Mouse (Mus musculus): Measurements from ENCODE around the gene Ndufb10. TPM values are rescaled to one million over a fixed set of nuclear protein-coding genes. Genes with fewer than 3 reads are reported as not detected.

Ndufb10 gene
- polyA plus RNA-seq, 1 experiment from 2014 or later = 349 TPM

DNA sequence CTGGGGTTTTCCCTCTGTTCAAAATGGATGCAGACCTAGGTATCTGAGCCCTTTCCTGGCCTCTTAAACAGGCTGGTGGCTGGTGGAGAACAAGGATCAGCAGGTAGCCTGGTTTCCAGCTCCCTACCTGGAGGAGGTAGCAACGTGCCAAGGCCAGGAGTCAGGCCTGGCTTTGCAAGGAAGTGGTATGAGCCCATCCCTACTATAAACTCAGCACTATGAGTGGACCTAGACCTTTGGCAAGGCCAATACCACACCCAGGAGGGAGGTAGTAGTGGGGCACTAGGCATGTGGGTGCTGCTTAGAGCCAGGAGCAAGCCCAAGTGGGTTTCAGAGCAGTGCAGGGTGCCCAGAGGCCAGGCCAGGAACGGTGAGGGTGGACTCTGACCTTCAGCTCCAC, 24.8 kb downstream of the Ndufb10 start:
- H3K4me1 ChIP-seq (ENCODE audit: control insufficient read depth, insufficient read depth, low read length) = peaks cover 11% of the 10 kb centered on the region; the same call in 1 of the 2 replicates
- H3K9ac ChIP-seq (replicated peaks; ENCODE audit: low read depth, low read length) = no peak overlapping the region
- 86% methylated on average over 2 of the region's 2 CpGs for WGBS
- no peak overlapping the region for H3K27ac ChIP-seq (ENCODE audit: low read depth, low read length)
- H3K4me3 ChIP-seq (ENCODE audit: low read depth, low read length) = no peak overlapping the region
- no peak overlapping the region for H3K4me2 ChIP-seq (ENCODE audit: low read depth, low read length)
- peaks cover 39% of the 10 kb centered on the region for H3K36me3 ChIP-seq (ENCODE audit: control insufficient read depth, insufficient read depth, low read length)
- ATAC-seq (ENCODE audit: low read depth) = no peak
- no peaks in the 10 kb centered on the region for H3K27me3 ChIP-seq (ENCODE audit: control insufficient read depth, insufficient read depth, low read length)
- H3K9me3 ChIP-seq (ENCODE audit: control insufficient read depth, low read length) = no peaks in the 10 kb centered on the region

DNA sequence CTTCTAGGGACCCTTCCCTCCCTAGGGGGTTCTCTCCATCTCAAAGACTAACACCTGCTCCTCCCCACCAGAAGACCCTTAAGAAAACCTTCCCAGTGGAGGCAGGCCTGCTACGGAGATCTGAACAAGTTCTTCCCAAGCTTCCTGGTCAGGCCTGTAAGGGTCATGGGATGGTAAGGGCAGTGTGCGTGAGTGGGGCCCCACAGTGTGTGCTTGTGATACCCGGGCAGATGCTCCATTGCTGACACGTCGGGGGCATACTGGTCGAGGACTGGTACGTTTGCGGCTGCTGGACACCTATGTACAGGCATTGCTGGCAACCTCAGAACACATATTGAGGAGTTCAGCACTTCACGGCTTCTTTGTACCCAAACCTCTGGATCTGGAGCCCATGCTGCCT, 25.6 kb downstream of the Ndufb10 start:
- no peak for ATAC-seq (ENCODE audit: low read depth)
- Histone ChIP-seq H3K4me1 (ENCODE audit: control insufficient read depth, insufficient read depth, low read length) (peaks cover 11% of the 10 kb centered on the region; the same call in 1 of the 2 replicates), H3K4me3 (ENCODE audit: low read depth, low read length) (no peak overlapping the region), H3K27me3 (ENCODE audit: control insufficient read depth, insufficient read depth, low read length) (no peaks in the 10 kb centered on the region), H3K4me2 (ENCODE audit: low read depth, low read length) (no peak overlapping the region), H3K9ac (replicated peaks; ENCODE audit: low read depth, low read length) (no peak overlapping the region), H3K9me3 (ENCODE audit: control insufficient read depth, low read length) (no peaks in the 10 kb centered on the region), H3K36me3 (ENCODE audit: control insufficient read depth, insufficient read depth, low read length) (peaks cover 32% of the 10 kb centered on the region), H3K27ac (ENCODE audit: low read depth, low read length) (no peak overlapping the region)
- WGBS = 66% methylated on average over 9 of the region's 9 CpGs

DNA sequence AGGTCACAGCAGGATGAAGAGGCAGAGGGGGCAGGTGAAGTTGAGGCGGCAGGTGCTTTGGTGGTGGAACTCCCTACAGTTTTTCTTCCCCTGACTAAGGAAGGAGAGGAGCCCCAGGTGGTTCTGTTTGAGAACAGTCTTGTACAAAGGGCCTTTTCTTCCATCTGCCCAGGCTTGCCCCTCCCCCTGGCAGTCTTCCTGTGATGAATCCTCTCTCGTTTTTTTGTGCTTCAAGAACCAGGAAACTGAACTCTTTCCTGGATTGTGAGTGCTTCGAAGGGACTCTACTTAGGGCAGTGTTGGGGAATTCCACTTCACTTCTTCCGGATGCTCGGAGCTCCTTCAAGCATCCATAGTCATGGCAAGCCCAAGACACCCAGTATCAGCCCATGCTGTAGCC, 26.3 kb downstream of the Ndufb10 start:
- Histone ChIP-seq H3K4me1 (ENCODE audit: control insufficient read depth, insufficient read depth, low read length) (peaks cover 11% of the 10 kb centered on the region; the same call in 1 of the 2 replicates), H3K9me3 (ENCODE audit: control insufficient read depth, low read length) (no peaks in the 10 kb centered on the region), H3K27me3 (ENCODE audit: control insufficient read depth, insufficient read depth, low read length) (no peaks in the 10 kb centered on the region), H3K9ac (replicated peaks; ENCODE audit: low read depth, low read length) (no peak overlapping the region), H3K4me3 (ENCODE audit: low read depth, low read length) (no peak overlapping the region), H3K36me3 (ENCODE audit: control insufficient read depth, insufficient read depth, low read length) (peaks cover 30% of the 10 kb centered on the region), H3K27ac (ENCODE audit: low read depth, low read length) (no peak overlapping the region), H3K4me2 (ENCODE audit: low read depth, low read length) (no peak overlapping the region)
- WGBS = 21% methylated on average over 5 of the region's 5 CpGs
- no peak for ATAC-seq (ENCODE audit: low read depth)

DNA sequence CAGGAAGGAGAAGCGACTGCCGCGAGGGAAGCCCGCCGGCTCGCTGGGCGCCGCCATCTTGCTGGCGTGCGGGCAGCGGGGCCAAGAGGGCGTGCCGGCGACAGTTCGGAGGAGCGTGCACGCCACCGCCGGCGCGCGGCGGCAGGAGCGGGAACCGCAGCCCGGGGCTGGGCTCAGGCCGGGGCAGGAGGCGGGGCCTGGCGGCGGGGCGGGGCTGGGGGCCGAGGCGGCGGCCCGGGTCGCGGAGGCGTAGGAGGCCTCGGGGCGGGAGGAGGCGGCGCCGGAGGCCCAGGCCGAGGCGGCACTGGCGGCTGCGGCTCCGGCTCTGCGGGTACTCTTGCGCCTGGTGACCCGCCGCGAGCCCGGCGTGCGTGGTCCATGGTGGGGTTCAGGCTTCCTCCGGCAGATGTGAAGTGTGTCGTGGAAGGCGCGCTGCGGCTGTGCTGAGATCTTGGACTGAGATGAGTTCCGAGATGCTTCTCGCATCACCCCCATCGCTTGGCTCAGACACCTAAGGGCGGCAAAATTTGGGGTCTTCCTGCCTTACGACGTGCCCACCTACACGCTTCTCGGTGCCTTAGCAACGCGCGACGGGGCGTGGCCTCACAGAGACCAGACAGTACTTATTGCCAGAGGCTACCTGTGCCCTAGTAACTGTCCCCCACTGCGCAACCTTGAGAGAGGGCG, 28.1 kb downstream of the Ndufb10 start, which contains the start of the genes Gfer and Noxo1:
Gfer (minus strand) TSS at position 146 of the 687 bp plus-strand sequence.
Noxo1 (plus strand) TSS at position 224 of the 687 bp plus-strand sequence.
- under 1% methylated on average over 56 of the region's 76 CpGs for WGBS

DNA sequence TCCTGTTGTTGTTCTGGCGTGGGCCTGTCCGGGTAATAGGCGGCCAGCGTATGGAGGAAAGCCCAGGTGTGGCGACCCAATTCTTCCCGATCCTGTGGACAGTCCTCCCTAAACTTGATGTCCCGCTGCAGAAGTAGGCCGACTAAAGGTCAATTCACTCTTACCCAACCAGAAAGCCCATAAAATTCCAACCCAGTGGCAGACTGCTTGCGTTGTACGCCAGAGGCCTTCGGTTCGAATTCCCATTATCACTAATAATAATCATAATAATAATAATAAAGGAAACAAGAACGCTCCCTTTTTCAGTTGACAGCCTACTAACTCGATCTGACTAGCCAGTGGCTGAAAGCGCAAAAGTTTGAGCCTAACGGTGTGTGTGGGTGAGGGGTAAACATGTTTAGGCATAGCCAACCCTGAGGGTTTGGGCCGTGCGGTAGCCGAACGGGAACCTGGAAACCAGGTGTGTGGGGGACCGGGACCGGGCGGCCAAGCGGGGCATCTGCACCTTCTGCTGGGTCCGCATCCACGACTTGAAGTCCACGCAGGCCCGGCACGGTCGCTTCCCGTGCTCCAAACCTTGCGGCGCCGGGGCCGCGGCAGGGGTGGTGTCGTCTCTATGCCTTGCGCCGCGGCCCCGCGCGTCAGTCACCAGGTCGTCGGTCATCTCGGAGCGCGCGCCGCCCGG, 28.8 kb downstream of the Ndufb10 start:
- Histone ChIP-seq H3K36me3 (ENCODE audit: control insufficient read depth, insufficient read depth, low read length) (peaks cover 10% of the 10 kb centered on the region), H3K4me1 (ENCODE audit: control insufficient read depth, insufficient read depth, low read length) (peaks cover 13% of the 10 kb centered on the region; the same call in 1 of the 2 replicates), H3K27ac (ENCODE audit: low read depth, low read length) (peak overlapping the region; percentile 78), H3K4me3 (ENCODE audit: low read depth, low read length) (peak overlapping the region; percentile 75), H3K4me2 (ENCODE audit: low read depth, low read length) (peak overlapping the region; percentile 68), H3K27me3 (ENCODE audit: control insufficient read depth, insufficient read depth, low read length) (0 out of 2 replicates have a peak, but pooled peaks cover 2% of the 10 kb centered on the region), H3K9ac (replicated peaks; ENCODE audit: low read depth, low read length) (peak overlapping the region; percentile 81), H3K9me3 (ENCODE audit: control insufficient read depth, low read length) (no peaks in the 10 kb centered on the region)
- no peak; the same call in 1 of the 2 replicates for ATAC-seq (ENCODE audit: low read depth)
- 8% methylated on average over 31 of the region's 51 CpGs for WGBS

More for the DNA sequence above, 28.1 kb downstream of the Ndufb10 start, which contains the start of the genes Gfer and Noxo1:
- Histone ChIP-seq H3K9ac (replicated peaks; ENCODE audit: low read depth, low read length) (peak within 1 kb of the TSS; percentile 81), H3K36me3 (ENCODE audit: control insufficient read depth, insufficient read depth, low read length) (peaks cover 17% of the 10 kb centered on the region), H3K4me3 (ENCODE audit: low read depth, low read length) (peak within 1 kb of the TSS; percentile 75), H3K9me3 (ENCODE audit: control insufficient read depth, low read length) (no peaks in the 10 kb centered on the region), H3K27me3 (ENCODE audit: control insufficient read depth, insufficient read depth, low read length) (no peaks in the 10 kb centered on the region), H3K4me2 (ENCODE audit: low read depth, low read length) (peak within 1 kb of the TSS; percentile 68), H3K27ac (ENCODE audit: low read depth, low read length) (peak within 1 kb of the TSS; percentile 78), H3K4me1 (ENCODE audit: control insufficient read depth, insufficient read depth, low read length) (peaks cover 11% of the 10 kb centered on the region; the same call in 1 of the 2 replicates)
- peak; percentile 89 for ATAC-seq (ENCODE audit: low read depth)

DNA sequence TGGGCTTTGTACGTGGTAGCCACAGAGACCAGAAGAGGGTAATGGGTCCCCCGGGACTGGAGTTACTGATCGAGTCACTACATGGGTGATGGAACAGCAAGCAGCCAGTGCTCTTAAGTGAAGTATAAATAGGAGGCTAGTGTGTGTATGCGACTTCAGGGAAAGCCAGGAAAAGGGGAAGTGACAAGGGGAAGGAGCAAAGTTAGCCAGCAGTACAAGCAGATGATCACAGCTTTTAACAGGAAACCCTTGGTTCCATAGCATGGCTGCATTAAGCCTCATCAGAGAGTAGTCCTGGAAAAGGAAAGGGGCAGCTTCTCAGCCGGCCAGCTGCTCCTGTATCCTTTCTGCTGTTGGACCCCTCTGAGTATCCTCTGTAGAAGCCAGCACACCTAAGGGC, 31.9 kb downstream of the Ndufb10 start:
- Histone ChIP-seq H3K36me3 (ENCODE audit: control insufficient read depth, insufficient read depth, low read length) (no peaks in the 10 kb centered on the region), H3K27me3 (ENCODE audit: control insufficient read depth, insufficient read depth, low read length) (peaks cover 12% of the 10 kb centered on the region), H3K27ac (ENCODE audit: low read depth, low read length) (no peak overlapping the region), H3K9ac (replicated peaks; ENCODE audit: low read depth, low read length) (no peak overlapping the region), H3K4me1 (ENCODE audit: control insufficient read depth, insufficient read depth, low read length) (peaks cover 24% of the 10 kb centered on the region; the same call in 1 of the 2 replicates), H3K4me3 (ENCODE audit: low read depth, low read length) (no peak overlapping the region), H3K4me2 (ENCODE audit: low read depth, low read length) (no peak overlapping the region), H3K9me3 (ENCODE audit: control insufficient read depth, low read length) (no peaks in the 10 kb centered on the region)
- WGBS = 83% methylated on average over 5 of the region's 5 CpGs
- ATAC-seq (ENCODE audit: low read depth) = no peak

DNA sequence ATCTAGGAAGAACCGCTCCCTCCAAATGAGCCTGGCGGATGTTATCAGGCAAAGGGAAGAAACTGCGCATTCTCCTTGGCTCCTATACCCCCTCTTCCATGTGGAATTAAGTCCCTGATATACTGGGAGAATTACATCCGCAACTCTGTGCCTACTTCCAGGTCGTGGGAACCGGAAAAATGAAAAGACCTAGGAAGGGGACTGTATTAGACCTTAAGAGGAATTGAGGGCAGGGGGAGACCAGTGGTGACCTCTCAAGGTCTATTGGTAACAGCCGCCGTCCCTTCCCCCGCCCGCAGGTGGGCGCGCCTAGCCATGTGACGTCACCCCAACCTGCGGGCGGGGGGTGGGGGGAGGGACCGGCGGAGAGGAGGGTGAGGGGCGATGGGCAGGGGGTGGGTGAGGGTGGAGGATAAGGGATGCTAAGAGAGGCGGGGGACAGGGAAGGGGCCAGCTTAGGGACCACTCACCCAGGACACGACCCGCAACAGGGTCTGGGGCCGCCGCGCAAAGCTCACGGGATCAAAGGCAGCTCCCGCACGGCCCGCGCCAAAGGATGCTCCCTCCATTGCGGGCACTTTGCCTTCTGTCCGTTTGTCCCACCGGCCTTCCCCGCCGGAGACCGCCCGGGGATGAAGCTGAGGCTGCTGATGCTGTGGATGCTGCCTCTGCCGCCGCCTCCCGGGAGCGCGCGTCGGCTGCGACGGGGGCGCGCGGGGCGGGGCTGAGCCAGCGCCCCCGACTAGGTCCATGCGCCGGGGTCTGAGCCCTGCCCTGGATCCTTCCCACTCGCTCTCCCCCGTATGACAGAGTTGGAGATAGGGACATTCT, 34.8 kb downstream of the Ndufb10 start, which contains the start of gene Syngr3:
Syngr3 (minus strand) TSS at position 705 of the 831 bp plus-strand sequence.
- Histone ChIP-seq H3K27me3 (ENCODE audit: control insufficient read depth, insufficient read depth, low read length) (peaks cover 13% of the 10 kb centered on the region), H3K4me1 (ENCODE audit: control insufficient read depth, insufficient read depth, low read length) (peaks cover 15% of the 10 kb centered on the region; the same call in 1 of the 2 replicates), H3K4me2 (ENCODE audit: low read depth, low read length) (peak within 1 kb of the TSS; percentile 72), H3K4me3 (ENCODE audit: low read depth, low read length) (peak within 1 kb of the TSS; percentile 74), H3K9ac (replicated peaks; ENCODE audit: low read depth, low read length) (peak within 1 kb of the TSS; percentile 89), H3K27ac (ENCODE audit: low read depth, low read length) (peak within 1 kb of the TSS; percentile 88), H3K36me3 (ENCODE audit: control insufficient read depth, insufficient read depth, low read length) (no peaks in the 10 kb centered on the region), H3K9me3 (ENCODE audit: control insufficient read depth, low read length) (no peaks in the 10 kb centered on the region)
- WGBS = under 1% methylated on average over 50 of the region's 55 CpGs
- ATAC-seq (ENCODE audit: low read depth) = peak; percentile 72

DNA sequence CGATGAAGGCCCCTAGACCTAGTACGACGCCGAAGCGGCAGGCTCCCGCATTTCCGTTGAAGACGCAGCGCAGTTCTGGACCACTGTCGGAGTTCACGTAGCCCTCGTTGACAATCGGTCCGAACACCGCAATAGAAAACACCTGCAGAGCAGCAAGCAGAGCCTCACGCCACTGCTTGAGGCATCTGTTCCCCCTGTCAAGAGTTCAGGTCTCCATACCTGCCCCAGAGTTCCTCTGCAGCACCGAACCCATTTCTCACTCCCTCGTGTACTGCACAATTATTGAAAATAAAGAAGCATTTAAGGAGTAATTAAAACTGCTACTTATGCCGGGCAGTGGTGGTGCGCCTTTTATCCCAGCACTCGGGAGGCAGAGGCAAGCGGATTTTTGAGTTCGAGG, 36.7 kb downstream of the Ndufb10 start:
- H3K36me3 ChIP-seq (ENCODE audit: control insufficient read depth, insufficient read depth, low read length) = no peaks in the 10 kb centered on the region
- H3K9ac ChIP-seq (replicated peaks; ENCODE audit: low read depth, low read length) = peak overlapping the region; percentile 25

More for the DNA sequence above, 36.7 kb downstream of the Ndufb10 start:
- no peak overlapping the region for H3K27ac ChIP-seq (ENCODE audit: low read depth, low read length)
- peaks cover 13% of the 10 kb centered on the region for H3K27me3 ChIP-seq (ENCODE audit: control insufficient read depth, insufficient read depth, low read length)
- H3K9me3 ChIP-seq (ENCODE audit: control insufficient read depth, low read length) = no peaks in the 10 kb centered on the region
- 19% methylated on average over 23 of the region's 23 CpGs for WGBS
- no peak for ATAC-seq (ENCODE audit: low read depth)
- peak overlapping the region; percentile 72 for H3K4me2 ChIP-seq (ENCODE audit: low read depth, low read length)
- peak overlapping the region; percentile 19 for H3K4me3 ChIP-seq (ENCODE audit: low read depth, low read length)
- H3K4me1 ChIP-seq (ENCODE audit: control insufficient read depth, insufficient read depth, low read length) = peaks cover 15% of the 10 kb centered on the region; the same call in 1 of the 2 replicates
